Mouse (Mus musculus) urinary bladder, adult 2 months (tissue): ENCODE measurements around the gene Pkn1. TPM values are rescaled to one million over a fixed set of nuclear protein-coding genes. Genes with fewer than 3 reads are reported as not detected.

Experiments
- DNase-seq: peaks from one replicate; pipeline ENCODE4 v3.0.0; 2022; ENCODE audit warnings: low spot score
- polyA plus RNA-seq: library from polyadenylated mRNA; depleted of rRNA; stranded (reverse); fragments of >200 nt; gene quantifications from 2 replicates; pipeline ENCODE4 v1.2.3, GENCODE M21; 2012; rRNA removed

The Pkn1 gene
- 39.0 and 43.3 TPM in 2 replicates for polyA plus RNA-seq

GRCm38 (mm10) chr8:83698661-83699453, at the start of gene Pkn1:
Gene Pkn1, minus strand, starts transcription at chr8:83699179.
- DNase-seq, result peak; percentile 75

GRCm38 (mm10) chr8:83748708-83749107, 49.7 kb upstream of the Pkn1 start:
- DNase-seq, result no peak

GRCm38 (mm10) chr8:83747661-83748346, 48.8 kb upstream of the Pkn1 start:
- DNase-seq, result no peak

- DNase-seq, result no peak
Observed at GRCm38 (mm10) chr8:83744070-83744469, 45.1 kb upstream of the Pkn1 start.

GRCm38 (mm10) chr8:83742968-83743367, 44.0 kb upstream of the Pkn1 start:
- no peak for DNase-seq

- DNase-seq, result no peak
Observed at GRCm38 (mm10) chr8:83741849-83742655, 43.1 kb upstream of the Pkn1 start.

GRCm38 (mm10) chr8:83740976-83741741, 42.2 kb upstream of the Pkn1 start, which contains the start of gene Adgre5:
Gene Adgre5, minus strand, starts transcription at chr8:83741326.
- DNase-seq, result peak; percentile 62

GRCm38 (mm10) chr8:83740586-83740975, 41.6 kb upstream of the Pkn1 start:
- DNase-seq, result no peak

- DNase-seq, result no peak
Observed at GRCm38 (mm10) chr8:83739711-83740468, 40.9 kb upstream of the Pkn1 start.

- no peak for DNase-seq
Observed at GRCm38 (mm10) chr8:83738949-83739710, 40.2 kb upstream of the Pkn1 start.

- DNase-seq, result no peak
Observed at GRCm38 (mm10) chr8:83737852-83738562, 39.0 kb upstream of the Pkn1 start.

- DNase-seq, result no peak
Observed at GRCm38 (mm10) chr8:83737346-83737745, 38.4 kb upstream of the Pkn1 start.

- no peak for DNase-seq
Observed at GRCm38 (mm10) chr8:83736681-83737080, 37.7 kb upstream of the Pkn1 start.

- DNase-seq, result no peak
Observed at GRCm38 (mm10) chr8:83732919-83733318, 33.9 kb upstream of the Pkn1 start.

GRCm38 (mm10) chr8:83731906-83732305, 32.9 kb upstream of the Pkn1 start:
- DNase-seq, result no peak

- DNase-seq, result no peak
Observed at GRCm38 (mm10) chr8:83729009-83729807, 30.2 kb upstream of the Pkn1 start.

- DNase-seq, result no peak
Observed at GRCm38 (mm10) chr8:83725521-83726102, 26.6 kb upstream of the Pkn1 start.
